Mouse (Mus musculus) small intestine, adult 10 weeks (tissue): ENCODE data around the gene Usp38. TPM values are rescaled to one million over a fixed set of nuclear protein-coding genes. Genes with fewer than 3 reads are reported as not detected.

Experiments used
- polyA plus RNA-seq: library from polyadenylated mRNA; stranded (reverse); fragments of 350-450 nt; fragmentation: Illumina TruSeq; extraction: RNeasy Lipid Tissue Mini Kit (QIAGEN cat#74804); gene quantifications from one replicate; pipeline ENCODE4 v1.2.3, GENCODE M21; 2014; ENCODE audit warnings: low replicate concordance

The Usp38 gene
- 38.2 TPM for polyA plus RNA-seq

GRCm38 (mm10) chr8:81014789-81015699 is at the start of gene Usp38:
TSS of gene Usp38 (minus strand) at chr8:81014928.

Other genes with a start within 250 kb of the Usp38 start
- 19.2 TPM for gene Gab1, start 134.4 kb downstream of the Usp38 start, polyA plus RNA-seq